Mouse (Mus musculus): ENCODE measurements around the gene Smc5.

Gene Smc5

GRCm38 (mm10) chr19:23273355-23274053, at the start of gene Smc5:
Gene Smc5 (minus strand): TSS chr19:23273897.
- DNase-seq (ENCODE audit: low read depth, low spot score): peak; percentile 59

GRCm38 (mm10) chr19:23323107-23323506, 49.4 kb upstream of the Smc5 start:
- no peak for DNase-seq (ENCODE audit: low read depth, low spot score)

- DNase-seq (ENCODE audit: low read depth, low spot score): no peak
Observed at GRCm38 (mm10) chr19:23317989-23318358, 44.3 kb upstream of the Smc5 start.

- DNase-seq (ENCODE audit: low read depth, low spot score): no peak
Observed at GRCm38 (mm10) chr19:23317295-23317988, 43.7 kb upstream of the Smc5 start.

GRCm38 (mm10) chr19:23316851-23317250, 43.2 kb upstream of the Smc5 start:
- no peak for DNase-seq (ENCODE audit: low read depth, low spot score)

GRCm38 (mm10) chr19:23309979-23310378, 36.3 kb upstream of the Smc5 start:
- no peak for DNase-seq (ENCODE audit: low read depth, low spot score)

- no peak for DNase-seq (ENCODE audit: low read depth, low spot score)
Observed at GRCm38 (mm10) chr19:23306671-23307070, 33.0 kb upstream of the Smc5 start.

- DNase-seq (ENCODE audit: low read depth, low spot score): no peak
Observed at GRCm38 (mm10) chr19:23299987-23300386, 26.3 kb upstream of the Smc5 start.

- no peak for DNase-seq (ENCODE audit: low read depth, low spot score)
Observed at GRCm38 (mm10) chr19:23298917-23299316, 25.2 kb upstream of the Smc5 start.

- no peak for DNase-seq (ENCODE audit: low read depth, low spot score)
Observed at GRCm38 (mm10) chr19:23297191-23297590, 23.5 kb upstream of the Smc5 start.

- no peak for DNase-seq (ENCODE audit: low read depth, low spot score)
Observed at GRCm38 (mm10) chr19:23289251-23289650, 15.6 kb upstream of the Smc5 start.

GRCm38 (mm10) chr19:23281911-23282660, 8.4 kb upstream of the Smc5 start:
- peak; percentile 52 for DNase-seq (ENCODE audit: low read depth, low spot score)

GRCm38 (mm10) chr19:23274054-23274724, 492 bp upstream of the Smc5 start:
- no peak for DNase-seq (ENCODE audit: low read depth, low spot score)

- DNase-seq (ENCODE audit: low read depth, low spot score): no peak
Observed at GRCm38 (mm10) chr19:23256771-23257170, 16.9 kb downstream of the Smc5 start.

- DNase-seq (ENCODE audit: low read depth, low spot score): no peak
Observed at GRCm38 (mm10) chr19:23246473-23246872, 27.2 kb downstream of the Smc5 start.

GRCm38 (mm10) chr19:23225065-23225464, 48.6 kb downstream of the Smc5 start:
- no peak for DNase-seq (ENCODE audit: low read depth, low spot score)

GRCm38 (mm10) chr19:23214326-23214725, 59.4 kb downstream of the Smc5 start:
- no peak for DNase-seq (ENCODE audit: low read depth, low spot score)

GRCm38 (mm10) chr19:23211325-23211724, 62.4 kb downstream of the Smc5 start:
- no peak for DNase-seq (ENCODE audit: low read depth, low spot score)

- DNase-seq (ENCODE audit: low read depth, low spot score): no peak
Observed at GRCm38 (mm10) chr19:23203505-23204053, 70.1 kb downstream of the Smc5 start.

GRCm38 (mm10) chr19:23202106-23202505, 71.6 kb downstream of the Smc5 start:
- no peak for DNase-seq (ENCODE audit: low read depth, low spot score)

- DNase-seq (ENCODE audit: low read depth, low spot score): no peak
Observed at GRCm38 (mm10) chr19:23193076-23193475, 80.6 kb downstream of the Smc5 start.

GRCm38 (mm10) chr19:23191486-23191885, 82.2 kb downstream of the Smc5 start:
- no peak for DNase-seq (ENCODE audit: low read depth, low spot score)

All from WW6 (cell line).